Mouse (Mus musculus): ENCODE measurements around the gene Cct7. TPM values are rescaled to one million over a fixed set of nuclear protein-coding genes. Genes with fewer than 3 reads are reported as not detected.

Gene Cct7
- polyA plus RNA-seq, 1 experiment, result 496 TPM

DNA sequence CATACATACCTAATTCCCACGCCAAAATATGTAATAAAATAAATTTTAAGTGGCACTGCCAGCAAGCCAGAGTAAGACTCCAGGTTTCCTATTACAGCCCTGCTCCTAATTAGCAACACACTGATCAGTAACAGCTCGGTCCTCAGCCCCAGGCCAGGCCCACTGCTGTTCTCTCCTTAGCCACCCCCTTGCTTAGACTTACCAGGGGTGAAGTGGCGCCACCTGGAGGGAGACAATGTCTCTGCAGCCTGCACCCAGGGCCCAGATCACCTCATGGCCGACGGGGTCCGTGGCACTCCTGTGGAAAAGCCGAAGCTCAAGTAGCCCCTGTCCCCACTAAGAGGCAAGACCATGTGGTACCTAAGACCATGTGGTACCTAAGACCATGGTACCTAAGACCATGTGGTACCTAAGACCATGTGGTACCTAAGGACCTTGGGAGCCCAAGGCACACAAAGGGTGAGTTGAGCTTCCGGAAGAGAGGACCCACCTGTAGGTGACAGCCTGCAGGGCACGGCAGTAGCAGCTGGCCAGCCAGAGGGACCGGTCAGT lies 26.1 kb downstream of the Cct7 start:
- TF ChIP-seq POLR2A (IDR thresholded peaks at IDR 0.05; ENCODE audit: control insufficient read depth, low read depth, low read length) (no peak), CTCF (IDR thresholded peaks at IDR 0.05; ENCODE audit: control insufficient read depth, insufficient read depth, insufficient replicate concordance, low read depth, low read length) (peak; percentile 88; the same call in 1 of the 2 replicates)
- Histone ChIP-seq H3K4me1 (ENCODE audit: control insufficient read depth, insufficient read depth, low read length) (no peaks in the 10 kb centered on the region), H3K27me3 (ENCODE audit: control insufficient read depth, insufficient read depth, low read length) (no peaks in the 10 kb centered on the region), H3K4me3 (ENCODE audit: control insufficient read depth, low read depth, low read length) (no peak overlapping the region), H3K36me3 (ENCODE audit: control insufficient read depth, insufficient read depth, low read length) (no peaks in the 10 kb centered on the region), H3K27ac (ENCODE audit: control insufficient read depth, insufficient read depth, low read depth, low read length) (no peak overlapping the region)

DNA sequence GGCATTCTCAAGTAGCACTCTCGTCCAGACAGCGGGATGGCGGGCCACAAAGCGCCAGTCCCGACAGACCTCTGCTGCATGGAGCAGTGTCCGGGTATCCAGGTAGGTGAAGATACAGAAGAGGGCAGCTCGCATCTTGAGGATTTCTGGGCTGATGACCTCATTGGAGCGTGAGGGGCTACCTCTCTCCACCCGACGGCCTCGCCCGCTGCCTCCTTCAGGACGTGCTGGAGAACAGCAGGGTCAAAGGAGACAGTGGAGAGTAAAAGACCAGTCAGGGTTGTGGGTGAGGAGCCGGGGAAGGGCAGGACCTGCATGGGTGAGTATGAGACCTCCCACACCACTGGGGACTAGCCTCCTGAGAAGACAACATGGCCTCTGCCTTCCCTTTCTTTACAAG lies 27.1 kb downstream of the Cct7 start:
- Histone ChIP-seq H3K4me3 (ENCODE audit: control insufficient read depth, low read depth, low read length) (no peak overlapping the region), H3K27me3 (ENCODE audit: control insufficient read depth, insufficient read depth, low read length) (no peaks in the 10 kb centered on the region), H3K4me1 (ENCODE audit: control insufficient read depth, insufficient read depth, low read length) (no peaks in the 10 kb centered on the region), H3K36me3 (ENCODE audit: control insufficient read depth, insufficient read depth, low read length) (no peaks in the 10 kb centered on the region), H3K27ac (ENCODE audit: control insufficient read depth, insufficient read depth, low read depth, low read length) (no peak overlapping the region)
- TF ChIP-seq POLR2A (IDR thresholded peaks at IDR 0.05; ENCODE audit: control insufficient read depth, low read depth, low read length) (no peak), CTCF (IDR thresholded peaks at IDR 0.05; ENCODE audit: control insufficient read depth, insufficient read depth, insufficient replicate concordance, low read depth, low read length) (no peak)

DNA sequence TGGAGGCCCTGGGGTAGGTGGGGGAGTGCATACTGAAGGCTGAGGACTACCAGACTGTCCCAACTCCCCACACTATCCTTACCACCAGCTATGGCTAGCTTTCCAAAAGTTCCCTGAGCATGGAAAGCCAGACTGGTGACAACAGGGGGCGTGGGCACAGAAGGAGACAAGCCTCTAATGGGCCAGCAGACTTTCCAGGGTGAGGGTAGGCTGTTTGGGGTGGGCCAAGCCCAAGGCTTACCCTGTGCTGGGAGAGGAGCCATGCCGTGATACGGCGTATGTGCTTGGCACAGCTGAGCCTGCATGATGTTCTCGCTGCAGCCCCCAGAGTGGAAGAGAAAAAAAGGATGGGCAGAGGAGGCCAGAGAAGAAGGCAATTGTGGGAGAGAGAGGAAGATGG lies 28.7 kb downstream of the Cct7 start:
- TF ChIP-seq CTCF (IDR thresholded peaks at IDR 0.05; ENCODE audit: control insufficient read depth, insufficient read depth, insufficient replicate concordance, low read depth, low read length), result no peak
- TF ChIP-seq POLR2A (IDR thresholded peaks at IDR 0.05; ENCODE audit: control insufficient read depth, low read depth, low read length), result no peak
- no peak overlapping the region for H3K4me3 ChIP-seq (ENCODE audit: control insufficient read depth, low read depth, low read length)
- H3K27me3 ChIP-seq (ENCODE audit: control insufficient read depth, insufficient read depth, low read length), result no peaks in the 10 kb centered on the region
- no peaks in the 10 kb centered on the region for H3K36me3 ChIP-seq (ENCODE audit: control insufficient read depth, insufficient read depth, low read length)
- peaks cover 6% of the 10 kb centered on the region for H3K4me1 ChIP-seq (ENCODE audit: control insufficient read depth, insufficient read depth, low read length)
- no peak overlapping the region for H3K27ac ChIP-seq (ENCODE audit: control insufficient read depth, insufficient read depth, low read depth, low read length)

DNA sequence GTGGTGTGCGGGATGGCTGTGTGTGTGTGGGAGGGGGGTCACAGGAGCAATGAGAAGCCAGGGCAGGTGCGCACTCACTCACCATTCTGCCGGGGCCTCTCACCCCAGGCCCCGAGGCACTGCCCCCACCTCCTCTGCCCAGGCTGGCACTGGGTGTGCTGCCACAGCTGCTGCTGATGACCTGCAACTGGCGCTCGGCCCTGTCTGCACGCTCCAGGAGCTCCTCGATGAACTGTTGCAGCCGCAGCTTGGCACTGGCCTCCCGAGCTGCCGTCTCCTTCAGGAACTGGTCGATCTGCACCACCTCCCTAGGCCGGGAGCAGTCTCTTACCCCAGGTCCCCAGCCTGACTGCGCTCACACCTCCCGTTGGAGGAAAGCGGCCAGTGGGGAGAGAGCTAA lies 29.4 kb downstream of the Cct7 start:
- H3K27me3 ChIP-seq (ENCODE audit: control insufficient read depth, insufficient read depth, low read length), result no peaks in the 10 kb centered on the region
- H3K36me3 ChIP-seq (ENCODE audit: control insufficient read depth, insufficient read depth, low read length), result no peaks in the 10 kb centered on the region
- no peak for TF ChIP-seq CTCF (IDR thresholded peaks at IDR 0.05; ENCODE audit: control insufficient read depth, insufficient read depth, insufficient replicate concordance, low read depth, low read length)
- no peak for TF ChIP-seq POLR2A (IDR thresholded peaks at IDR 0.05; ENCODE audit: control insufficient read depth, low read depth, low read length)
- H3K4me3 ChIP-seq (ENCODE audit: control insufficient read depth, low read depth, low read length), result no peak overlapping the region
- H3K27ac ChIP-seq (ENCODE audit: control insufficient read depth, insufficient read depth, low read depth, low read length), result no peak overlapping the region
- peaks cover 6% of the 10 kb centered on the region for H3K4me1 ChIP-seq (ENCODE audit: control insufficient read depth, insufficient read depth, low read length)

DNA sequence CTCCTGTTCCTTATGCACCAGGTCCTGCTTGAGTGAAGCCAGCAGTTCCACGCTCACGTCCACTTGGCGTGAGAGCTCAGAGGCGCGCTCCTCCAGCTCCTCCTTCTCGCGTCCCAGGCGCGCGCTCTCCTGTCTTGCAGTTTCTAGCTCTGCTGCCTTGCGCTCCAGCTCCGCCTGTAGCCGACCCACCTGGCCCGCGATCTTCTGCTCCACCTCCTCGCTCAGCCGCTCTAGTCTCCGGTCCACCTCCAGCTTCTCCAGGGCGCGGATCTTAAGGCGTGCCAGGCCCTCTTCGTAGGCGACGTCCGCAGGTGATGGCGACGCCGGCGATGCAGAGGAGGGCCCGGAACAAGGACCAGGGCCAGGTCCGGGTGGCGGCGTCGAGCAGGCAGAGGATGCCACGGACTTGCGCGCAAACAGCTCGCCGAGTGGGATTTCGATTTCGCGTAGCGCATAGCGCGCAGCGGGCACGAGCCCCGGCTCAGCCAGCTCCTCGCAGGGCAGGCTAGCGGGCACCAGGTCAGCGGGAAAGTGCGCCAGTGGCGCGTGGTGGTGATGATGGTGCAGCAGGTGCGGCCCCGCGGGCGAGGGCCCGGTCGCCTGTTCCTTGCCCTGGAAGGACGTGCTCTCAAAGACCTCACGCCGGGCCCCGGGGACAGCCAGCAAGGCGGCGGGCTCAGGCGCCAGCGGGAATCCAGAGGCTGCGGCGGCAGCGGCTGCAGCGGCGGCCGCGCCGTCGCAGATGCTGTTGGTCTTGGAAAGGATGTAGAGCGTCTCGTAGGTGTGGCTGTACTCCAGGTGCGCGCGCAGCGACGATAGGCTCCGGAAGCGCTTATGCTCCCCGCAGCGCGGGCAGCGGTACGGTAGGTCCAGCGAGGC lies 32.8 kb downstream of the Cct7 start:
- peak overlapping the region; percentile 26 for H3K4me3 ChIP-seq (ENCODE audit: control insufficient read depth, low read depth, low read length)
- H3K27me3 ChIP-seq (ENCODE audit: control insufficient read depth, insufficient read depth, low read length), result no peaks in the 10 kb centered on the region
- no peak for TF ChIP-seq POLR2A (IDR thresholded peaks at IDR 0.05; ENCODE audit: control insufficient read depth, low read depth, low read length)
- TF ChIP-seq CTCF (IDR thresholded peaks at IDR 0.05; ENCODE audit: control insufficient read depth, insufficient read depth, insufficient replicate concordance, low read depth, low read length), result no peak
- no peak overlapping the region for H3K27ac ChIP-seq (ENCODE audit: control insufficient read depth, insufficient read depth, low read depth, low read length)
- H3K36me3 ChIP-seq (ENCODE audit: control insufficient read depth, insufficient read depth, low read length), result no peaks in the 10 kb centered on the region
- peaks cover 6% of the 10 kb centered on the region for H3K4me1 ChIP-seq (ENCODE audit: control insufficient read depth, insufficient read depth, low read length)

DNA sequence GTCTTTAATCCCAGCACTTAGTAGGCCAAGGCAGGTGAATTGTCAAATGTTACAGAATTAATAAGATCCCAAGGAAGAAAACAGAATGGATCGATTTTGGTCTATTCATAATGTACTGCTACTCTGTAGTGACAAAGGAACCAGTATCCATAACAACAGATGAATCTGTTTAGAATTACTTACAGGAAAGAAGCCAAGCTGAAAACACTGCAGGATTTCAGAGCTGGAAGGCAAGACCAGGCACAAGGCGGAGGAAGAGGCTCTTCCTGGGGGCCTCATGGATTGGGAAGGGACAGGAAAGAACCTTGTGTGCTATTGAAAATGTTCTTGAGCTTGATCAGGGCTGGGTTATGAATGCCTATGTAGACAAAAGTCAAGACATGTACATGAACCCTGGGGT lies 34.4 kb downstream of the Cct7 start:
- H3K4me1 ChIP-seq (ENCODE audit: control insufficient read depth, insufficient read depth, low read length), result peaks cover 6% of the 10 kb centered on the region
- no peaks in the 10 kb centered on the region for H3K36me3 ChIP-seq (ENCODE audit: control insufficient read depth, insufficient read depth, low read length)
- no peak overlapping the region for H3K27ac ChIP-seq (ENCODE audit: control insufficient read depth, insufficient read depth, low read depth, low read length)
- no peaks in the 10 kb centered on the region for H3K27me3 ChIP-seq (ENCODE audit: control insufficient read depth, insufficient read depth, low read length)
- TF ChIP-seq POLR2A (IDR thresholded peaks at IDR 0.05; ENCODE audit: control insufficient read depth, low read depth, low read length), result no peak
- TF ChIP-seq CTCF (IDR thresholded peaks at IDR 0.05; ENCODE audit: control insufficient read depth, insufficient read depth, insufficient replicate concordance, low read depth, low read length), result no peak
- no peak overlapping the region for H3K4me3 ChIP-seq (ENCODE audit: control insufficient read depth, low read depth, low read length)

DNA sequence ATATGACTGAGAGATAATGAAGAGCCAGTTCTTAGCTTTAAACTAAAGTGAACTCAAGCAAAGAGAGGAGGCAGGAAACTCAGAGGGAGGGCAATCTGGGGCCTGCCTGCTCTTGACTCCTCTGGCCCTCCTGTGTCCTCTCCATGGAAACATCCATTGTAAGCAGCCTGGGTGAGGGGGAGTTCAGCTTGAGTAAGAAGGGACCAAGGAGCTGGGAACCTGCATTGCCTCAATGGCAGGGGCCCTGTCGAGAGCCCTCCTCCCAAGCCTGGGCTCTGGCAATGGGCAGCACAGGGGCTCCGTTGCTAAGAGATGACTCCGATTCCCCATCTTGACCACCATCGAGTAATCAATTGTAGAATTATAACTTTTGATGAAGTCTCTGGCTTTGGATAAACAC lies 37.2 kb downstream of the Cct7 start:
- Histone ChIP-seq H3K4me1 (ENCODE audit: control insufficient read depth, insufficient read depth, low read length) (peaks cover 6% of the 10 kb centered on the region), H3K27ac (ENCODE audit: control insufficient read depth, insufficient read depth, low read depth, low read length) (no peak overlapping the region), H3K4me3 (ENCODE audit: control insufficient read depth, low read depth, low read length) (no peak overlapping the region), H3K36me3 (ENCODE audit: control insufficient read depth, insufficient read depth, low read length) (no peaks in the 10 kb centered on the region), H3K27me3 (ENCODE audit: control insufficient read depth, insufficient read depth, low read length) (no peaks in the 10 kb centered on the region)
- TF ChIP-seq CTCF (IDR thresholded peaks at IDR 0.05; ENCODE audit: control insufficient read depth, insufficient read depth, insufficient replicate concordance, low read depth, low read length) (no peak), POLR2A (IDR thresholded peaks at IDR 0.05; ENCODE audit: control insufficient read depth, low read depth, low read length) (no peak)
